Mouse (Mus musculus) thymus, adult 2 months (tissue): Measurements from ENCODE around the gene Alox12e. TPM values are rescaled to one million over a fixed set of nuclear protein-coding genes. Genes with fewer than 3 reads are reported as not detected.
A peak's percentile ranks its signal among the peaks of the same experiment; 100 is the strongest.

Experiments
- DNase-seq: peaks from one replicate; pipeline ENCODE4 v3.0.0; 2021
- H3K27ac ChIP-seq: fragments of 200-500 bp; 2 replicates; pipeline ENCODE4 v1.5.1; 2012; ENCODE audit warnings: low read length, control low read depth; ENCODE audit not compliant: control insufficient read depth, insufficient read depth
- H3K27me3 ChIP-seq: fragments of 200-500 bp; 2 replicates; pipeline ENCODE4 v1.6.1; 2012; ENCODE audit warnings: mild to moderate bottlenecking, low read length, moderate library complexity, mixed read lengths; ENCODE audit not compliant: control insufficient read depth, insufficient read depth
- H3K36me3 ChIP-seq: fragments of 200-500 bp; 2 replicates; pipeline ENCODE4 v1.6.1; 2012; ENCODE audit warnings: mild to moderate bottlenecking, low read length, moderate library complexity; ENCODE audit not compliant: control insufficient read depth, insufficient read depth
- H3K4me1 ChIP-seq: fragments of 200-500 bp; replicated peaks from 2 replicates; pipeline ENCODE4 v1.6.1; 2012; ENCODE audit warnings: low read length; ENCODE audit not compliant: control insufficient read depth, insufficient read depth
- H3K4me3 ChIP-seq: fragments of 200-500 bp; 2 replicates; pipeline ENCODE4 v1.5.1; 2012; ENCODE audit warnings: mild to moderate bottlenecking, low read length, control low read depth, moderate library complexity; ENCODE audit not compliant: control insufficient read depth, insufficient read depth
- CTCF ChIP-seq: fragments of 200-500 bp; IDR thresholded peaks from 2 replicates; pipeline ENCODE4 v1.5.1; 2012; ENCODE audit warnings: mild to moderate bottlenecking, control low read depth, low read length, moderate library complexity, borderline replicate concordance; ENCODE audit not compliant: control insufficient read depth, poor library complexity, insufficient read depth; ENCODE audit errors: extremely low read depth
- POLR2A ChIP-seq: fragments of 200-500 bp; IDR thresholded peaks from 2 replicates; pipeline ENCODE4 v1.6.1; 2012; ENCODE audit warnings: mild to moderate bottlenecking, low read length, control low read depth, moderate library complexity; ENCODE audit not compliant: control insufficient read depth, poor library complexity, insufficient read depth; ENCODE audit errors: extremely low read depth
- WGBS: fragments of 180-500 bp; shearing (Covaris S2); methylation state at CpG from one replicate; pipeline ENCODE4 v1.1.7; 2018; 5-methylcytosine and 5-hydroxymethylcytosine counted together
- polyA plus RNA-seq: library from polyadenylated mRNA; depleted of rRNA; stranded (reverse); fragments of >200 nt; gene quantifications from 2 replicates; pipeline ENCODE4 v1.2.3, GENCODE M21; 2012

Gene Alox12e
- polyA plus RNA-seq, 1 experiment = 44.2 TPM

DNA sequence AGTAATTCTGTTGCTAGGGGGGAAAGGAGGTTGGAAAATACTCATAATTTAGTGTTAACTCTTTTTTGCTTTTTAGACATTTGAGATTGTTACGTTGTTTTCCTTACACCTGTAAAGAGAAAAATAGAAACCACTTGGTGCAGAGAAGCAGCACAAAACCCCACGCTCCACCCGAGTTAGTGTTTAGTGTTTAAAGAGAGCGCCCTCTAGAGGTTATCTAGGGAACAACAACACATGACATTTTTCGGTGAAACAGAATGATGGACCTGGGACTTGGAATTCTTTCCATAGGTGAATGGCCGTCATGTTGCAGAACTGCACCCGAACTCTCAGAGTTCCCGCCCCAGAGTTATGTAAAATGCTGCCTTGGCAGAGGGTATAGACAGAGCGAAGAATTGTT, 13.1 kb downstream of the Alox12e start:
- DNase-seq = peak; percentile 59
- Histone ChIP-seq H3K27ac (no peak overlapping the region), H3K4me1 (peaks cover 16% of the 10 kb centered on the region), H3K36me3 (no peaks in the 10 kb centered on the region), H3K4me3 (no peak overlapping the region), H3K27me3 (no peaks in the 10 kb centered on the region)
- WGBS = 9% methylated on average over 9 of the region's 9 CpGs
- TF ChIP-seq CTCF (no peak), POLR2A (no peak)

DNA sequence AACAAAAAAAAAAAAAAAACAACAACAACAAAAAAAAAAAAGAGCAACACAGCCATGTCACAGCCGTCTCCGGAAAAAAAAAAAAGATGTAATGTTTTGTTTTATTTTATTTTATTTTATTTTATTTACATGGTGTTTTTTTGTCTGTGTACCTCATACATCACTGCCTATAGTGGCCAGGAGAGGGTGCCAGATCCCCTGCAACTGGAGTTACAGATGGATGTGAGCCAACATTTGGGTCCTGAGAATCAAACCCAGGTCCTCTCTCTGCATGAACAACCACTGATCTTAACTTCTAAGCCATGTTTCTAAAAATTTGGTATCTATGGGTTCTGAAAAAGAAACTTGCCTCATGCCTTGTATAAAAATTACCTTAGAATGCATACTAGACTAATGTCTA, 14.1 kb downstream of the Alox12e start:
- no peak overlapping the region for H3K4me3 ChIP-seq
- TF ChIP-seq CTCF (no peak), POLR2A (no peak)
- H3K27me3 ChIP-seq = no peaks in the 10 kb centered on the region
- H3K4me1 ChIP-seq = peaks cover 16% of the 10 kb centered on the region
- DNase-seq = peak; percentile 47
- no peak overlapping the region for H3K27ac ChIP-seq
- no peaks in the 10 kb centered on the region for H3K36me3 ChIP-seq
- WGBS = 91% methylated on average over 2 of the region's 2 CpGs

DNA sequence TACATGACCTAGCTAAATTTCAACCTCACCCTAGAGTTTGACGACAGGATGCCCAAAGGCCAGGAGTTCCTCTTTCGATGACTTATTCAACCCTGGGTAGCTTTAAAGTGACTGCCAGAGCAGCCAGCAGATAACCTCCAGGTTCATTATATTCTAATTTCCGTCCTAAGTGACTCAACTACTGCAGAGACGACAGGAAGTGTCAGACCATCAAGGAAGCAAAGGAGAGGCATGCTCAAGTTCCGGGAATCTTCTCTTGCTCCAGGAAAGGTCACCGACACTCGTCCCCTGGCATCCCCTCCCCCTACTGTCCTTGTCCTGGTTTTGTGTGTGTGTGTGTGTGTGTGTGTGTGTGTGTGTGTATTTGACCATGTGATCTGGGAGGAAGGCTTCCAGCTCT, 16.3 kb downstream of the Alox12e start:
- Histone ChIP-seq H3K27ac (no peak overlapping the region), H3K27me3 (no peaks in the 10 kb centered on the region), H3K4me3 (no peak overlapping the region), H3K4me1 (peaks cover 16% of the 10 kb centered on the region), H3K36me3 (no peaks in the 10 kb centered on the region)
- DNase-seq = peak; percentile 35
- no peak for TF ChIP-seq POLR2A
- no peak for TF ChIP-seq CTCF
- WGBS = 10% methylated on average over 7 of the region's 7 CpGs

DNA sequence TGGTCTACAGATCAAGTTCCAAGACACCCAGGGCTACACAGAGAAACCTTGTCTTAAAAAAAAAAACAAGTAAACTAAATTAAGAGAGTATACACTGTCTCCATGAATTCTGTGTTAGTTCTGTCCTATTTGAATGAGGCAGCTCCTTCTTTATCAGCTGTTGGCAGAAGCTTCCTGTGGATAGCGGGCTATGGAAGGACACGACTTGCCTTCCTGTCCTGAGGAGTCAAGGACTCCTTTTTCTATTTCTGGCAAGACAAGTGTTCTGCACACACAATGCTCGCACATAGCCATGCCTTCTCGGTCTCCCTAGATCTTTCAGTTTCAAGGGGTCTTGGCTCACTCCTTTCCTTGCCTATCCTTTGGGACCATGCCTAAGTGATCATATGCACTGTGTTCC, 20.1 kb downstream of the Alox12e start:
- H3K4me1 ChIP-seq = peaks cover 30% of the 10 kb centered on the region
- H3K27me3 ChIP-seq = no peaks in the 10 kb centered on the region
- H3K36me3 ChIP-seq = no peaks in the 10 kb centered on the region
- H3K4me3 ChIP-seq = no peak overlapping the region
- no peak for DNase-seq
- WGBS = 86% methylated on average over 4 of the region's 4 CpGs
- TF ChIP-seq POLR2A (no peak), CTCF (no peak)
- no peak overlapping the region for H3K27ac ChIP-seq

DNA sequence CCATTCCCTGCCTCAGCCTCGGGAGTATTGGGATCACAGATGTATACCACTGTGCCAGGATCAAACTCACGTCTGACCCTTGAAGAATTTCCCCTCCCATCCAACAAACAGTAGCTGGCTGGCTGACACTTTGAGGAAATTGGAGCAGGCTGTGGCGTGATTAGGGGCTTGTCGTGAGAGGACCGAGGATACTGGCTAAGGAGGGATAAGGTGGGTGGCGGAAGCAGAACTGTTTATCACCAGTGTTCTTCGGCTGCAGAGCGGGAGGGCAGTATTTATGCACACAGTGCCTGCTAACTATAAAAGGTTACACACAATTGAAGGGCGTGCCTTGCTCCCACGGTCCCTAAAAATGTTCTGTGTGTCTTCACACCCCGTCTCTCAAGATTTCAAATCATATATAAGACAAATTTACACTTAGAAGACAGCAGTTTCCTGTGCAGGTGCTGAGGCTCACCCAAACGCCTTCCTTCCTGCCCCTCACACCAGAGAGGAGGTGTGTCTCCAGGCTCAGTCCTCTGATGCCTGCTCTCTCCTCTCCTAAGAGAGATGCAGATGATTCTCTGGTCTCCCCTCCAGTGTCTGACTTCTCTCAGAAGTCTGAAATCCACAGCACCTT, 24.5 kb downstream of the Alox12e start:
- 3% methylated on average over 12 of the region's 12 CpGs for WGBS
- peak overlapping the region; percentile 100 for H3K27ac ChIP-seq
- peak; percentile 79 for DNase-seq

DNA sequence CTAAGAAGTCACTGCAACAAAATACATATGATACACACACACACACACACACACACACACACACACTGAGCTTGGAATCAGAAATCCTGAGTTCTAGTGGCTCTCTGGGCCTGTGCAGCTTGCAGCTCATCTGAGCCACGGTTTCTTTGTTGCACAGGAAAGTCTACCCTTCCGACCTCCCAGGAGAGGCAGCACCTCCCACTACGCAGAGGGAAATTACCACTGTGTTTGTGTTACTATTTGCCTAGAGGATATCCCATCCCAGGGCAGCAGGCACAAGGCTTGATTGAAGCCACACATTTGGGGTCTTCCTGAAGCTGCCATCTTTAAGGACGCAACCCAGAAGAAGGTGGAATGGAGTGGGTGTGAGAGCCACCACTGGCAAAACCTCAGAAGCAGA, 25.0 kb downstream of the Alox12e start:
- peak overlapping the region; percentile 100 for H3K27ac ChIP-seq
- WGBS = 5% methylated on average over 4 of the region's 4 CpGs
- no peaks in the 10 kb centered on the region for H3K27me3 ChIP-seq
- TF ChIP-seq CTCF (no peak), POLR2A (no peak)
- H3K4me1 ChIP-seq = peaks cover 25% of the 10 kb centered on the region
- peak; percentile 42 for DNase-seq
- peak overlapping the region; percentile 26 for H3K4me3 ChIP-seq
- no peaks in the 10 kb centered on the region for H3K36me3 ChIP-seq

More for the DNA sequence above, 24.5 kb downstream of the Alox12e start:
- no peaks in the 10 kb centered on the region for H3K27me3 ChIP-seq
- H3K36me3 ChIP-seq = no peaks in the 10 kb centered on the region
- H3K4me3 ChIP-seq = peak overlapping the region; percentile 26
- TF ChIP-seq CTCF (no peak), POLR2A (no peak)
- peaks cover 25% of the 10 kb centered on the region for H3K4me1 ChIP-seq

DNA sequence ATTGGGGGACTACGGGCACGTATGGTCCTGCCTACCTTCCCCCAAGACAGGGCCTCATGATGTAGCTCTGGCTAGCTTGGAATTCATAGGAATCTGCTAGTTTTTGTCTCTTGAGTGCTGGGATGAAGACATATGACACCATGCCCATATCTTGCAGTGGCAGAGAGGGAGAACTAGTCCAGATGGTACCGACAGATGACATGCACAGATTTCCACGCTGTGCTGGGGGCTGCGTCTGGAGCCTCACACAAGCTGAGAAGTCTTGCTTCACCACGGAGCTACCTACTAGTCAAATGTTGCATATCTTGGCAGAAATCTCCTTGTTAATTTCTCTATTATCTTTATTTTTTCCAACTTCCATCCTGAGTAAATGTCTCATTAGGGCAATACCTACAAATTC, 28.5 kb downstream of the Alox12e start:
- WGBS = 97% methylated on average over 6 of the region's 6 CpGs
- H3K27ac ChIP-seq = no peak overlapping the region
- DNase-seq = no peak
- H3K4me1 ChIP-seq = peaks cover 40% of the 10 kb centered on the region
- H3K4me3 ChIP-seq = no peak overlapping the region
- no peaks in the 10 kb centered on the region for H3K36me3 ChIP-seq
- H3K27me3 ChIP-seq = no peaks in the 10 kb centered on the region
- TF ChIP-seq CTCF (no peak), POLR2A (no peak)
